Mouse (Mus musculus) midbrain, embryonic 16.5 days (tissue): Measurements from ENCODE around the gene Ndufs1. TPM values are rescaled to one million over a fixed set of nuclear protein-coding genes. Genes with fewer than 3 reads are reported as not detected.

Experiments used
- ATAC-seq: fragments of 200-750 bp; cut with Nextera tagmentation; 2 replicates; pipeline ENCODE4 v1.8.0; 2017; ENCODE audit warnings: moderate TSS enrichment
- H3K27ac ChIP-seq: fragments of 300-500 bp; sonication (generic); 2 replicates; pipeline ENCODE4 v1.5.1; 2014; ENCODE audit warnings: mild to moderate bottlenecking, low read length, mixed read lengths
- H3K27me3 ChIP-seq: fragments of 300-500 bp; sonication (generic); 2 replicates; pipeline ENCODE4 v1.6.1; 2014; ENCODE audit warnings: low read depth, low read length, mixed read lengths; ENCODE audit not compliant: control insufficient read depth, insufficient read depth
- H3K36me3 ChIP-seq: fragments of 300-500 bp; sonication (generic); 2 replicates; pipeline ENCODE4 v1.6.1; 2014; ENCODE audit warnings: mild to moderate bottlenecking, low read length, moderate library complexity, mixed read lengths; ENCODE audit not compliant: control insufficient read depth, insufficient read depth
- H3K4me1 ChIP-seq: fragments of 300-500 bp; sonication (generic); 2 replicates; pipeline ENCODE4 v1.6.1; 2014; ENCODE audit warnings: mild to moderate bottlenecking, low read length, mixed read lengths; ENCODE audit not compliant: control insufficient read depth, insufficient read depth
- H3K4me2 ChIP-seq: fragments of 300-500 bp; sonication (generic); 2 replicates; pipeline ENCODE4 v1.6.1; 2014; ENCODE audit warnings: mild to moderate bottlenecking, low read length, mixed read lengths
- H3K4me3 ChIP-seq: fragments of 300-500 bp; sonication (generic); 2 replicates; pipeline ENCODE4 v1.5.1; 2014; ENCODE audit warnings: low read depth, mild to moderate bottlenecking, low read length, moderate library complexity, mixed read lengths
- H3K9ac ChIP-seq: fragments of 300-500 bp; sonication (generic); 2 replicates; pipeline ENCODE4 v1.6.1; 2014; ENCODE audit warnings: low read depth, low read length, mixed read lengths
- H3K9me3 ChIP-seq: fragments of 300-500 bp; sonication (generic); replicated peaks from 2 replicates; pipeline ENCODE4 v1.6.1; 2014; ENCODE audit warnings: mild to moderate bottlenecking, low read length, mixed read lengths; ENCODE audit not compliant: control insufficient read depth, poor library complexity, severe bottlenecking
- WGBS: fragments of 180-500 bp; shearing (Covaris S2); extraction: QIAGEN DNeasy Blood & Tissue Kit; methylation state at CpG from one replicate; pipeline ENCODE4 v1.1.7; 2014; 5-methylcytosine and 5-hydroxymethylcytosine counted together
- polyA plus RNA-seq: library from polyadenylated mRNA; unstranded; fragments of >200 nt; fragmentation: Nextera tagmentation; extraction: Ambion mirVana; gene quantifications from 2 replicates; pipeline ENCODE4 v1.2.1, GENCODE M21; 2015

Gene Ndufs1
- polyA plus RNA-seq, 1 experiment from 2014 or later, result 137 TPM

- Histone ChIP-seq H3K4me1 (peaks cover 7% of the 10 kb centered on the region), H3K4me2 (no peak overlapping the region), H3K36me3 (0 out of 2 replicates have a peak, but pooled peaks cover 3% of the 10 kb centered on the region), H3K9me3 (no peaks in the 10 kb centered on the region), H3K4me3 (no peak overlapping the region), H3K27me3 (no peaks in the 10 kb centered on the region), H3K27ac (no peak overlapping the region), H3K9ac (no peak overlapping the region)
- no peak for ATAC-seq
- 93% methylated on average over 11 of the region's 11 CpGs for WGBS
These were observed 44.9 kb downstream of the Ndufs1 start for GRCm38 (mm10) chr1:63131766-63132165.

GRCm38 (mm10) chr1:63130883-63131282 lies 45.8 kb downstream of the Ndufs1 start:
- H3K27me3 ChIP-seq, result no peaks in the 10 kb centered on the region

GRCm38 (mm10) chr1:63129857-63130690 lies 46.6 kb downstream of the Ndufs1 start:
- Histone ChIP-seq H3K27ac (no peak overlapping the region), H3K4me3 (peak overlapping the region; percentile 27), H3K9me3 (no peaks in the 10 kb centered on the region), H3K9ac (no peak overlapping the region), H3K27me3 (no peaks in the 10 kb centered on the region), H3K36me3 (peaks cover 3% of the 10 kb centered on the region; the same call in 1 of the 2 replicates), H3K4me2 (peak overlapping the region; percentile 57), H3K4me1 (peaks cover 7% of the 10 kb centered on the region)
- WGBS, result 25% methylated on average over 18 of the region's 18 CpGs
- ATAC-seq, result peak; percentile 70; the same call in 1 of the 2 replicates

More at GRCm38 (mm10) chr1:63130883-63131282, 45.8 kb downstream of the Ndufs1 start:
- ATAC-seq, result no peak
- no peak overlapping the region for H3K27ac ChIP-seq
- H3K9me3 ChIP-seq, result no peaks in the 10 kb centered on the region
- WGBS, result 86% methylated on average over 2 of the region's 2 CpGs
- no peak overlapping the region for H3K4me2 ChIP-seq
- peaks cover 7% of the 10 kb centered on the region for H3K4me1 ChIP-seq
- no peak overlapping the region for H3K9ac ChIP-seq
- 0 out of 2 replicates have a peak, but pooled peaks cover 3% of the 10 kb centered on the region for H3K36me3 ChIP-seq
- H3K4me3 ChIP-seq, result no peak overlapping the region

DNA sequence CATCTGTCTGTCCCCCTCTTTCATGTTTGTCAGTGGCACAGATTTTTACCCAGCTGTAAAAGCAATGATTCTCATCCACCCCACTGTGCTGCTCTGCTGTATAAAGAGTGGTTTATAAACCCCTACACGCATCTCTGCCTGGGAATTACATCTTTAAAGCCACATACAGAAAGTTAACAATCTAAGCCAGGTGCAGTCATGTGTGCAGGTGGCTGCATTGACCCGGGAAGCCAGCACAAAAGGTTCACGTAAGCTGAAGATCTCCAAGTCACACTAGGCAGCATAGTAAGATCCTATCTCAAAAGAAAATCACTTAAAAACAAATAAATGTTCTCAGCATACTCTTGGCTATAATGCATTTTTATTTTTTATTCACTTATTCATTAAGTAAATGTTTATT lies 47.4 kb downstream of the Ndufs1 start:
- Histone ChIP-seq H3K4me3 (no peak overlapping the region), H3K4me1 (peaks cover 7% of the 10 kb centered on the region), H3K4me2 (no peak overlapping the region), H3K27me3 (no peaks in the 10 kb centered on the region), H3K27ac (no peak overlapping the region), H3K9me3 (no peaks in the 10 kb centered on the region), H3K9ac (no peak overlapping the region), H3K36me3 (peaks cover 3% of the 10 kb centered on the region; the same call in 1 of the 2 replicates)
- ATAC-seq, result no peak
- WGBS, result 14% methylated on average over 3 of the region's 3 CpGs

DNA sequence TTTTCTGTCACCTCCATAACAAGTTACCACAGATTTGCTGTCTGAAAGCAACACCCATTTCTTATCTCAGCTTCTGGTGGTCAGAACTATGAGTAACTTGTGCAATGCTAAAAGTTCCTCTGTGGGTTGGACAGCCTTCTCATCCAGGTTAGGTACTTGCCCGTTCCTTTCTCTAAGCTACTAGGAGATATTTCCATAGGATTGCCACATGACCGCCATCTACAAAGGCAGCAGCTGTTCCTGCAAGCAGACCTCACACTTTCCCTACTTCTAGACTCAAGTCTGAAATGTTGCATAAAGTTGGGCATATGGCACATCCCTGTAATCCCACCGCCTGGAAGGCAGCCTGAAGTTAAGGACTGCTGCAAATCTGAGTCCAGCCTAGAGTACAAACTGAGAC lies 50.4 kb downstream of the Ndufs1 start:
- H3K4me2 ChIP-seq, result no peak overlapping the region
- WGBS, result 97% methylated on average over 3 of the region's 3 CpGs
- H3K27ac ChIP-seq, result no peak overlapping the region
- peaks cover 7% of the 10 kb centered on the region for H3K4me1 ChIP-seq
- H3K36me3 ChIP-seq, result peaks cover 3% of the 10 kb centered on the region
- ATAC-seq, result no peak
- no peaks in the 10 kb centered on the region for H3K27me3 ChIP-seq
- no peak overlapping the region for H3K4me3 ChIP-seq
- H3K9me3 ChIP-seq, result no peaks in the 10 kb centered on the region
- H3K9ac ChIP-seq, result no peak overlapping the region

GRCm38 (mm10) chr1:63123823-63124450 lies 52.7 kb downstream of the Ndufs1 start:
- peaks cover 14% of the 10 kb centered on the region for H3K36me3 ChIP-seq
- H3K4me2 ChIP-seq, result no peak overlapping the region

DNA sequence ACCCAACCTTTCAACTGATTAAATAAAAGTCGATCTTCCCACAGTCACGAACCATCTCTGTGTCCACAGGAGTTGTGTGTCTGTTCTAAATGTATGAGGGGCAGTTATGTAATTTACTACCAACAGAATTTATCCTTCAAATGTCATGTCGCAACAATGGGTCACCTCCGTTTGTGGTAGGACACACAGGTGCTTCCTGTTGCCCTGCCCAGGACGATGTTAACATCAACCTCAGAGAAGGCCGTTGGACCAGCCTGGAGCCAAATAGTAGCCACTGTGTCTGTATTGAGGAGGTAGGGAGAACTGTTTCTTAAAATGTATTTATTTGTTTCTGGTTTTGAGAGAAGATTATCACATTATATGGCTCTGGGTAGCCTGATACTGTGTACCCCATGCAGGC lies 54.6 kb downstream of the Ndufs1 start:
- Histone ChIP-seq H3K9me3 (no peaks in the 10 kb centered on the region; the same call in 1 of the 2 replicates), H3K27me3 (no peaks in the 10 kb centered on the region), H3K4me1 (peaks cover 4% of the 10 kb centered on the region), H3K4me2 (no peak overlapping the region), H3K27ac (no peak overlapping the region), H3K36me3 (peaks cover 14% of the 10 kb centered on the region), H3K9ac (no peak overlapping the region), H3K4me3 (no peak overlapping the region)
- no peak for ATAC-seq
- WGBS, result 97% methylated on average over 6 of the region's 6 CpGs

More at GRCm38 (mm10) chr1:63123823-63124450, 52.7 kb downstream of the Ndufs1 start:
- 89% methylated on average over 6 of the region's 6 CpGs for WGBS
- Histone ChIP-seq H3K27ac (no peak overlapping the region), H3K27me3 (no peaks in the 10 kb centered on the region), H3K4me1 (no peaks in the 10 kb centered on the region), H3K9ac (no peak overlapping the region), H3K4me3 (no peak overlapping the region), H3K9me3 (no peaks in the 10 kb centered on the region; the same call in 1 of the 2 replicates)
- no peak for ATAC-seq

- no peaks in the 10 kb centered on the region for H3K27me3 ChIP-seq
- peaks cover 17% of the 10 kb centered on the region for H3K4me1 ChIP-seq
- H3K9me3 ChIP-seq, result no peaks in the 10 kb centered on the region; the same call in 1 of the 2 replicates
- H3K36me3 ChIP-seq, result peaks cover 14% of the 10 kb centered on the region
- H3K4me3 ChIP-seq, result no peak overlapping the region
- WGBS, result 98% methylated on average over 2 of the region's 2 CpGs
- ATAC-seq, result no peak
- H3K9ac ChIP-seq, result no peak overlapping the region
- H3K4me2 ChIP-seq, result no peak overlapping the region
- H3K27ac ChIP-seq, result no peak overlapping the region
These were observed 56.3 kb downstream of the Ndufs1 start for GRCm38 (mm10) chr1:63120382-63120781.

GRCm38 (mm10) chr1:63119675-63120074 lies 57.0 kb downstream of the Ndufs1 start:
- no peak overlapping the region for H3K4me3 ChIP-seq
- no peak overlapping the region for H3K9ac ChIP-seq
- peaks cover 14% of the 10 kb centered on the region for H3K36me3 ChIP-seq
- no peak overlapping the region for H3K27ac ChIP-seq
- WGBS, result 95% methylated on average over 4 of the region's 4 CpGs
- H3K9me3 ChIP-seq, result no peaks in the 10 kb centered on the region; the same call in 1 of the 2 replicates
- no peak overlapping the region for H3K4me2 ChIP-seq
- no peak for ATAC-seq
- H3K4me1 ChIP-seq, result peaks cover 19% of the 10 kb centered on the region
- H3K27me3 ChIP-seq, result no peaks in the 10 kb centered on the region
